Mouse (Mus musculus) lung, embryonic 14.5 days (tissue): Measurements from ENCODE around the gene Fbxo42. TPM values are rescaled to one million over a fixed set of nuclear protein-coding genes. Genes with fewer than 3 reads are reported as not detected.
A peak's percentile ranks its signal among the peaks of the same experiment; 100 is the strongest.

Experiments
- ATAC-seq: fragments of 200-750 bp; cut with Nextera tagmentation; 2 replicates; pipeline ENCODE4 v1.8.0; 2017; ENCODE audit warnings: mild to moderate bottlenecking, moderate TSS enrichment, moderate library complexity; ENCODE audit not compliant: insufficient read depth
- DNase-seq: peaks from one replicate; pipeline ENCODE4 v3.0.0-alpha.2; 2015
- H3K27ac ChIP-seq: fragments of 300-500 bp; sonication (generic); 2 replicates; pipeline ENCODE4 v1.5.1; 2014; ENCODE audit warnings: low read depth, mild to moderate bottlenecking, moderate library complexity
- H3K27me3 ChIP-seq: fragments of 300-500 bp; sonication (generic); 2 replicates; pipeline ENCODE4 v1.6.1; 2014; ENCODE audit warnings: low read length, control low read depth; ENCODE audit not compliant: insufficient read depth
- H3K36me3 ChIP-seq: fragments of 300-500 bp; sonication (generic); 2 replicates; pipeline ENCODE4 v1.6.1; 2014; ENCODE audit warnings: control low read depth; ENCODE audit not compliant: insufficient read depth
- H3K4me1 ChIP-seq: fragments of 300-500 bp; sonication (generic); 2 replicates; pipeline ENCODE4 v1.6.1; 2014; ENCODE audit warnings: antibody characterized with exemption, control low read depth; ENCODE audit not compliant: insufficient read depth
- H3K4me2 ChIP-seq: fragments of 300-500 bp; sonication (generic); 2 replicates; pipeline ENCODE4 v1.6.1; 2014; ENCODE audit warnings: mild to moderate bottlenecking
- H3K4me3 ChIP-seq: fragments of 300-500 bp; sonication (generic); 2 replicates; pipeline ENCODE4 v1.5.1; 2014; ENCODE audit warnings: low read depth, low read length
- H3K9ac ChIP-seq: fragments of 300-500 bp; sonication (generic); 2 replicates; pipeline ENCODE4 v1.6.1; 2014
- H3K9me3 ChIP-seq: fragments of 300-500 bp; sonication (generic); 2 replicates; pipeline ENCODE4 v1.6.1; 2016; ENCODE audit warnings: low read depth, low read length, control low read depth
- CTCF ChIP-seq: IDR thresholded peaks from 2 replicates; pipeline ENCODE4 v1.5.1; 2016; ENCODE audit warnings: antibody characterized with exemption, low read depth
- WGBS: fragments of 180-500 bp; shearing (Covaris S2); extraction: QIAGEN DNeasy Blood & Tissue Kit; methylation state at CpG from one replicate; pipeline ENCODE4 v1.1.7; 2014; 5-methylcytosine and 5-hydroxymethylcytosine counted together
- polyA plus RNA-seq: library from polyadenylated mRNA; unstranded; fragments of >200 nt; fragmentation: Nextera tagmentation; extraction: Ambion mirVana; gene quantifications from 2 replicates; pipeline ENCODE4 v1.2.1, GENCODE M21; 2014

The Fbxo42 gene
- polyA plus RNA-seq, 1 experiment from 2014 or later = 28.6 TPM

DNA sequence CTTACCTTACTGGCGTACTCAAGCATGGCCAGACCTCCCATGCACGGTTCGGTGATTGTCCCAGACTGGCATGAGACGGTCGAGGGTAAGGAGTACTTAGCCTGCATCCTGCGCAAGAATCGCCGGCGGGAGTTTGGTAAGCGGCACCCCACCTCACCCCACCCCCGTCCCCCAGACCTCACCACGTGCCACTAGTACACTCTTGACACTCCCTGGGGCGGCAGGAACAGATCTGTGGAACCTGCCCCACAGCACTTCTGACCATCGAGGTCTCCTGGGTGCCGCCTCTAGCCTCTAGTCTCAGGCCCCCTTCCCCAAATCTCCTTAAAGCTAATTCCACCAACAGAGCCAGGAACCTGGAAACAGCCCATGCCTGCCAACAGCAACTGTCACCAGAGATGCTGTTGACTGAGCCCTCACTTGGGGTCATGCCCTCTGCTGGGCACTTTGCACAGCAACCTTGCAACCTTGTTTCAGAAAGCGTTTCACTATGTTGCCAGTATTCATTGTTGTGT lies 66.7 kb downstream of the Fbxo42 start:
- H3K4me3 ChIP-seq = peak overlapping the region; percentile 58
- WGBS = under 1% methylated on average over 16 of the region's 16 CpGs

DNA sequence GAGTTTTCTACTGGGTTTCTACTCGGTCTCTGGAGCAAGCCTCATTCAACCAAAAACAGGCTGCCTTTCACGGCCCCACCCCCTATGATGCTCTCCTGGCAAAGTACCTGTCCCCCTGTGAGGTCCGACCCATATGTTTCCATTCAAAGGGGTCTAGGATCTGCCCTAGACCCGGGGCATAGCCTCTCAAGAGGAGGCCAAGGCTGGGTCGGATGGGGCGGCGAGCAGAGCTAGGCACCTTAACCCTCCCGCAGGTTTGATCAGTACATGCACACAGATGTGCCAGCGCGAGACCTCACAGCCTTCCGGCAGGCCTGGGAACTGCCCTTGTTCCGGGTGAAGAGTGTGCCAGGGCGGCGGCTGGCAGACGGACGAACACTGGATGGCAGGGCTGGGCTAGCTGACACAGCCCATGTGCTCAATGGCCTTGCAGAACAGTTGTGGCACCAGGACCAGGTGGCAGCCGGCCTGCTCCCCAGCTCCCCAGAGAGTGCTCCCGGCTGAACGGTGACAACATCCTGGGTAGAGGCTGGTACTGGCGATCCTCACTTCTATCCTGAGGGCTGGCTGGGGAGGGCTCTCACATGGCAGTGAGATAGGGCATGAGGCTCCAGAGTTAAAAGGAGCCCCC lies 72.0 kb downstream of the Fbxo42 start:
- no peak overlapping the region for H3K9ac ChIP-seq
- no peak for TF ChIP-seq CTCF
- 91% methylated on average over 20 of the region's 20 CpGs for WGBS
- no peak overlapping the region for H3K27ac ChIP-seq
- ATAC-seq = no peak
- no peak overlapping the region for H3K4me3 ChIP-seq
- H3K27me3 ChIP-seq = no peaks in the 10 kb centered on the region
- no peaks in the 10 kb centered on the region for H3K9me3 ChIP-seq
- DNase-seq = no peak
- H3K4me1 ChIP-seq = peaks cover 2% of the 10 kb centered on the region; the same call in 1 of the 2 replicates
- H3K36me3 ChIP-seq = peaks cover 11% of the 10 kb centered on the region; the same call in 1 of the 2 replicates
- no peak overlapping the region for H3K4me2 ChIP-seq

More for the DNA sequence above, 66.7 kb downstream of the Fbxo42 start:
- peak; percentile 63 for ATAC-seq
- peaks cover 2% of the 10 kb centered on the region; the same call in 1 of the 2 replicates for H3K36me3 ChIP-seq
- TF ChIP-seq CTCF = peak; percentile 63
- no peak overlapping the region for H3K27ac ChIP-seq
- no peaks in the 10 kb centered on the region for H3K9me3 ChIP-seq
- peak overlapping the region; percentile 61 for H3K9ac ChIP-seq
- peak; percentile 55 for DNase-seq
- H3K27me3 ChIP-seq = no peaks in the 10 kb centered on the region
- peaks cover 11% of the 10 kb centered on the region for H3K4me1 ChIP-seq
- peak overlapping the region; percentile 96 for H3K4me2 ChIP-seq

DNA sequence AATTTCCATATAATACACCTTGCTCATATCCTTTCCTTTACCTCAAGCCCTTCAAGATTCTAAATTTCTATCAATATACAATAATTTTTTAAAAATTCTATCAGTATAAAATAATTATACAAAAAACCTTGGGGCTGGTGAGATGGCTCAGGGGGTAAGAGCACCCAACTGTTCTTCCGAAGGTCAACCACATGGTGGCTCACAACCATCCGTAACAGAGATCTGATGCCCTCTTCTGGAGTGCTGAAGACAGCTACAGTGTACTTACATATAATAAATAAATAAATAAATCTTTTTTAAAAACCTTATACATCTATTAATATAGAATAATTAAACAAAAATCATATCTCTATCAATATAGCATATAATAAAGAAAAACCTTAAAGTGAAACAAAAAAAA lies 74.1 kb downstream of the Fbxo42 start:
- Histone ChIP-seq H3K27ac (no peak overlapping the region), H3K4me3 (no peak overlapping the region), H3K36me3 (peaks cover 11% of the 10 kb centered on the region; the same call in 1 of the 2 replicates), H3K4me2 (no peak overlapping the region), H3K9ac (no peak overlapping the region), H3K4me1 (no peaks in the 10 kb centered on the region), H3K27me3 (no peaks in the 10 kb centered on the region), H3K9me3 (no peaks in the 10 kb centered on the region)
- TF ChIP-seq CTCF = 0 out of 2 replicates have a peak, but pooled peaks have one; percentile 9
- WGBS = 72% methylated on average over 2 of the region's 2 CpGs
- ATAC-seq (no peak), DNase-seq (no peak)

- WGBS = 95% methylated on average over 5 of the region's 5 CpGs
- H3K4me1 ChIP-seq = no peaks in the 10 kb centered on the region
- H3K9me3 ChIP-seq = no peaks in the 10 kb centered on the region
- H3K4me3 ChIP-seq = no peak overlapping the region
- no peaks in the 10 kb centered on the region for H3K27me3 ChIP-seq
- ATAC-seq (no peak), DNase-seq (no peak)
- no peak for TF ChIP-seq CTCF
- H3K4me2 ChIP-seq = no peak overlapping the region
- no peak overlapping the region for H3K27ac ChIP-seq
- no peak overlapping the region for H3K9ac ChIP-seq
- H3K36me3 ChIP-seq = peaks cover 8% of the 10 kb centered on the region; the same call in 1 of the 2 replicates
Measured at GRCm38 (mm10) chr4:141222752-141223151, 75.0 kb downstream of the Fbxo42 start.

GRCm38 (mm10) chr4:141228687-141229086 lies 81.0 kb downstream of the Fbxo42 start:
- Histone ChIP-seq H3K4me3 (no peak overlapping the region), H3K9ac (no peak overlapping the region), H3K4me1 (no peaks in the 10 kb centered on the region), H3K4me2 (no peak overlapping the region), H3K27me3 (no peaks in the 10 kb centered on the region), H3K36me3 (no peaks in the 10 kb centered on the region), H3K27ac (no peak overlapping the region), H3K9me3 (no peaks in the 10 kb centered on the region)
- no peak for DNase-seq
- no peak for TF ChIP-seq CTCF
- ATAC-seq = no peak
- 83% methylated on average over 7 of the region's 7 CpGs for WGBS

- WGBS = 90% methylated on average over 4 of the region's 4 CpGs
- H3K36me3 ChIP-seq = no peaks in the 10 kb centered on the region
- no peaks in the 10 kb centered on the region for H3K9me3 ChIP-seq
- H3K4me1 ChIP-seq = no peaks in the 10 kb centered on the region
- H3K4me3 ChIP-seq = no peak overlapping the region
- no peak overlapping the region for H3K27ac ChIP-seq
- TF ChIP-seq CTCF = no peak
- H3K4me2 ChIP-seq = no peak overlapping the region
- no peak for DNase-seq
- H3K27me3 ChIP-seq = peaks cover 2% of the 10 kb centered on the region; the same call in 1 of the 2 replicates
- no peak overlapping the region for H3K9ac ChIP-seq
- no peak for ATAC-seq
Measured at GRCm38 (mm10) chr4:141233196-141233595, 85.5 kb downstream of the Fbxo42 start.

DNA sequence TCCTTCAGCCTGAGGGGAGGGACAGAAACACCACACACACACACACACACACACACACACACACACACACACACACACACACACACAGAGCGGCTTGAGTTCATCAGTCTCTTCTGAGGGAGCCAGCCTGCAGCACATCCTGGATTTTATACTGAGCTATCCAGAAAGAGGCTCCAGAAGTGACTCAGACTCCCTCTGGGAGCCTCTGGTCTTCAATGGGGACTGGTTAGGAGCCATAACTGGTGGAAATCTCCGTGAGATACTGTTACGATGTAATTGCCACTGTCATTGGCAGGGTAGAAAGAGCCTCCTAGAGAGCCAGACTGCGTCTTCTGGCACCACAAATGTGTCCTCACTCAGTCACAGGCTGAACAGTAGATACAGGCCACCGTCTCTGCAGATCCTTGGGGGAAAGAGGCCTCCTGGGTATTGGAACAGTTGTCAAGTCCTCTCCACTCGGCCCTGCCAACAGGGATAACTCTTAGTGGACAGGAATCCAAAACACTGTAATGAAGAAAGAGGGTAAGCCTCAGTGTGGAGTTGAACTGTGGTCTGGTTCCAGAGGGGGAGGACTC lies 87.9 kb downstream of the Fbxo42 start:
- Histone ChIP-seq H3K9ac (no peak overlapping the region), H3K9me3 (no peaks in the 10 kb centered on the region), H3K4me2 (no peak overlapping the region), H3K27ac (no peak overlapping the region), H3K4me1 (0 out of 2 replicates have a peak, but pooled peaks cover 4% of the 10 kb centered on the region), H3K4me3 (no peak overlapping the region), H3K36me3 (no peaks in the 10 kb centered on the region), H3K27me3 (peaks cover 16% of the 10 kb centered on the region)
- DNase-seq (no peak), ATAC-seq (no peak)
- TF ChIP-seq CTCF = no peak
- WGBS = 64% methylated on average over 6 of the region's 6 CpGs
